Mouse (Mus musculus) left cerebral cortex, adult 8-10 months (tissue): ENCODE results near the gene Crybg1. TPM values are rescaled to one million over a fixed set of nuclear protein-coding genes. Genes with fewer than 3 reads are reported as not detected.

Source experiments
- total RNA-seq, 4 experiments: library from RNA; stranded (reverse); gene quantifications; 2 replicates each; pipeline ENCODE4 v1.2.4; 2022

Crybg1 gene
- total RNA-seq, 4 experiments from 2014 or later: 0.59 to 0.85 (median 0.67) TPM

Other genes with a start within 250 kb of the Crybg1 start
- gene Qrsl1, start 247.1 kb downstream of the Crybg1 start, total RNA-seq: 10 to 100 TPM; 11.4 to 14.0 (median 12.3) TPM
- gene Rtn4ip1, start 247.0 kb downstream of the Crybg1 start, total RNA-seq: 10 to 100 TPM; 13.4 to 15.6 (median 14.8) TPM
- 10 to 100 TPM; 18.3 to 21.2 (median 19.2) TPM for gene Atg5, start 119.5 kb upstream of the Crybg1 start, total RNA-seq